Mouse (Mus musculus): Measurements from ENCODE around the gene Rab10. TPM values are rescaled to one million over a fixed set of nuclear protein-coding genes. Genes with fewer than 3 reads are reported as not detected.

Rab10 gene
- polyA plus RNA-seq, 1 experiment = 18.2 TPM

- H3K27me3 ChIP-seq (ENCODE audit: control insufficient read depth, insufficient read depth, low read length) = no peaks in the 10 kb centered on the region
- peaks cover 4% of the 10 kb centered on the region for H3K36me3 ChIP-seq (ENCODE audit: control insufficient read depth, insufficient read depth, low read length)
- H3K27ac ChIP-seq (ENCODE audit: insufficient read depth, low read length) = no peak overlapping the region
- no peak overlapping the region for H3K4me3 ChIP-seq (ENCODE audit: extremely low read depth, insufficient read depth, insufficient read length)
- H3K4me1 ChIP-seq (ENCODE audit: control insufficient read depth, insufficient read depth, insufficient read length) = no peaks in the 10 kb centered on the region
- no peak for DNase-seq (ENCODE audit: low read depth in 1 of 2, low spot score in 2 of 2)
- WGBS = 79% methylated on average over 2 of the region's 2 CpGs
- TF ChIP-seq CTCF (IDR thresholded peaks at IDR 0.05; ENCODE audit: extremely low read depth, insufficient read depth, insufficient read length, insufficient replicate concordance) (no peak), POLR2A (IDR thresholded peaks at IDR 0.05; ENCODE audit: low read depth, low read length) (no peak)
These were observed 42.4 kb downstream of the Rab10 start for GRCm38 (mm10) chr12:3267397-3267796.

DNA sequence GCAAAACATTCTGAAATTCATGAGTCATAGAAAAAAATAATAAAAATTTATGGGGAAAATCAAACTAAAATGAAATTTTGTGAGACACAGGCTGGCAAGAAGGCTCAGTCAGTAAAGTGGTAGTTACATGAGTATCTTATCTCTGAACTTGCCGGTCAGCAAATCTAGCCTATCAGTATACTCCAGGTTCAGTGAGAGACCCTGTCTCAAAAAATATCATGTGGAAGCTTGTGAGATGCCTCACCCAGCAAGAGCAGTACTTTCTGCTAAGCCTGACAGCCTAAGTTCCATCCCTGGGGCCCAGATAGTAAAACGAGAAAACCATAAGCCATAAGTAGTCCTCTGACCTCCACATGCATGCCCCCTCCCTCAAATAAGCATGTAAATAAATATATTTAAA is 44.6 kb downstream of the Rab10 start:
- Histone ChIP-seq H3K27me3 (ENCODE audit: control insufficient read depth, insufficient read depth, low read length) (no peaks in the 10 kb centered on the region), H3K36me3 (ENCODE audit: control insufficient read depth, insufficient read depth, low read length) (peaks cover 4% of the 10 kb centered on the region), H3K27ac (ENCODE audit: insufficient read depth, low read length) (no peak overlapping the region), H3K4me1 (ENCODE audit: control insufficient read depth, insufficient read depth, insufficient read length) (peaks cover 2% of the 10 kb centered on the region; the same call in 1 of the 2 replicates), H3K4me3 (ENCODE audit: extremely low read depth, insufficient read depth, insufficient read length) (no peak overlapping the region)
- 92% methylated on average over 2 of the region's 2 CpGs for WGBS
- no peak for TF ChIP-seq CTCF (IDR thresholded peaks at IDR 0.05; ENCODE audit: extremely low read depth, insufficient read depth, insufficient read length, insufficient replicate concordance)
- TF ChIP-seq POLR2A (IDR thresholded peaks at IDR 0.05; ENCODE audit: low read depth, low read length) = no peak
- no peak for DNase-seq (ENCODE audit: low read depth in 1 of 2, low spot score in 2 of 2)

GRCm38 (mm10) chr12:3264449-3264848 is 45.3 kb downstream of the Rab10 start:
- 42% methylated on average over 2 of the region's 2 CpGs for WGBS

GRCm38 (mm10) chr12:3261596-3261995 is 48.2 kb downstream of the Rab10 start:
- Histone ChIP-seq H3K27me3 (ENCODE audit: control insufficient read depth, insufficient read depth, low read length) (no peaks in the 10 kb centered on the region), H3K4me1 (ENCODE audit: control insufficient read depth, insufficient read depth, insufficient read length) (peaks cover 2% of the 10 kb centered on the region; the same call in 1 of the 2 replicates), H3K27ac (ENCODE audit: insufficient read depth, low read length) (no peak overlapping the region), H3K4me3 (ENCODE audit: extremely low read depth, insufficient read depth, insufficient read length) (no peak overlapping the region), H3K36me3 (ENCODE audit: control insufficient read depth, insufficient read depth, low read length) (peaks cover 6% of the 10 kb centered on the region)
- TF ChIP-seq CTCF (IDR thresholded peaks at IDR 0.05; ENCODE audit: extremely low read depth, insufficient read depth, insufficient read length, insufficient replicate concordance) = no peak
- no peak for TF ChIP-seq POLR2A (IDR thresholded peaks at IDR 0.05; ENCODE audit: low read depth, low read length)
- no peak for DNase-seq (ENCODE audit: low read depth in 1 of 2, low spot score in 2 of 2)
- 95% methylated on average over 25 of the region's 25 CpGs for WGBS

More at GRCm38 (mm10) chr12:3264449-3264848, 45.3 kb downstream of the Rab10 start:
- no peaks in the 10 kb centered on the region for H3K27me3 ChIP-seq (ENCODE audit: control insufficient read depth, insufficient read depth, low read length)
- no peak overlapping the region for H3K4me3 ChIP-seq (ENCODE audit: extremely low read depth, insufficient read depth, insufficient read length)
- peaks cover 2% of the 10 kb centered on the region; the same call in 1 of the 2 replicates for H3K4me1 ChIP-seq (ENCODE audit: control insufficient read depth, insufficient read depth, insufficient read length)
- TF ChIP-seq POLR2A (IDR thresholded peaks at IDR 0.05; ENCODE audit: low read depth, low read length) = no peak
- TF ChIP-seq CTCF (IDR thresholded peaks at IDR 0.05; ENCODE audit: extremely low read depth, insufficient read depth, insufficient read length, insufficient replicate concordance) = no peak
- no peak overlapping the region for H3K27ac ChIP-seq (ENCODE audit: insufficient read depth, low read length)
- peaks cover 4% of the 10 kb centered on the region for H3K36me3 ChIP-seq (ENCODE audit: control insufficient read depth, insufficient read depth, low read length)
- DNase-seq (ENCODE audit: low read depth in 1 of 2, low spot score in 2 of 2) = no peak

DNA sequence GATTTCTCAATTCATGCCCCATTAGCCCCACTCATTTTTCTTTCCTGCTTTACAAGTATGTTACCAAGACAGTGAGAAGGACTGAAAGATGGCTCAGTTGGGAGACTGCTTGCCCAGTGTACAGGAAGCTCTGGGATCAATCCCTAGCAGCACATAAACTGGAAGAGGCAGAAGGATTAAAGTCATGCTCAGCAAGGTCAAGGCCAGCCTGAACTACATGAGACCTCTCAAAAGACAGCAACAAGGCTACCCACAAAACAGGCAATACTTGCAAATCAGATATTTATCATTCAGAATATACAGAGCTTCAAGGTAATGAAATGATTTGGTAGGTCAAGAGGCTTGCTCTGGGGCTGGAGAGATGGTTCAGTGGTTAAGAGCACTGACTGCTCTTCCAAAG is 53.8 kb downstream of the Rab10 start:
- DNase-seq (ENCODE audit: low read depth in 1 of 2, low spot score in 2 of 2) = no peak
- H3K4me3 ChIP-seq (ENCODE audit: extremely low read depth, insufficient read depth, insufficient read length) = no peak overlapping the region
- no peaks in the 10 kb centered on the region for H3K27me3 ChIP-seq (ENCODE audit: control insufficient read depth, insufficient read depth, low read length)
- no peak overlapping the region for H3K27ac ChIP-seq (ENCODE audit: insufficient read depth, low read length)
- no peaks in the 10 kb centered on the region for H3K4me1 ChIP-seq (ENCODE audit: control insufficient read depth, insufficient read depth, insufficient read length)
- peaks cover 12% of the 10 kb centered on the region for H3K36me3 ChIP-seq (ENCODE audit: control insufficient read depth, insufficient read depth, low read length)
- TF ChIP-seq CTCF (IDR thresholded peaks at IDR 0.05; ENCODE audit: extremely low read depth, insufficient read depth, insufficient read length, insufficient replicate concordance) (no peak), POLR2A (IDR thresholded peaks at IDR 0.05; ENCODE audit: low read depth, low read length) (no peak)

DNA sequence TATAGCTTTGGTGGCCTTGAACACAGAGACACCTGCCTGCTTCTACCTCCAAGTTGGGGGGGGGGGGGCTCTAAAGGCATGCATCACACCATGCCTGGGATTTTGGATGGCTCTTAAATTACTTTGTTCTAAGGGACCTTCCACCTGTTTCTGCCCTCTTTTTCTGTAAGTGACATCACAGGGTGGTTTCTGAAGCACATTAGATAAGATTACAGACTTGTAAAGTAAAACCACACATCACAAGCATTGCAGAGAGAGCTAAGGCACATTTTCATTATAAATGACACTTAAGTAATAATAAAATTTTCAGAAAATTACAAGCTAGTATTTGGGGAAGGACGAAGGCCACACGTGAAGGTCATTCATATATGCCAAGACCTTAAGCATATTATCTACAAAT is 54.3 kb downstream of the Rab10 start:
- Histone ChIP-seq H3K4me3 (ENCODE audit: extremely low read depth, insufficient read depth, insufficient read length) (no peak overlapping the region), H3K27ac (ENCODE audit: insufficient read depth, low read length) (no peak overlapping the region), H3K4me1 (ENCODE audit: control insufficient read depth, insufficient read depth, insufficient read length) (no peaks in the 10 kb centered on the region), H3K36me3 (ENCODE audit: control insufficient read depth, insufficient read depth, low read length) (peaks cover 14% of the 10 kb centered on the region), H3K27me3 (ENCODE audit: control insufficient read depth, insufficient read depth, low read length) (no peaks in the 10 kb centered on the region)
- TF ChIP-seq POLR2A (IDR thresholded peaks at IDR 0.05; ENCODE audit: low read depth, low read length) (no peak), CTCF (IDR thresholded peaks at IDR 0.05; ENCODE audit: extremely low read depth, insufficient read depth, insufficient read length, insufficient replicate concordance) (no peak)
- no peak for DNase-seq (ENCODE audit: low read depth in 1 of 2, low spot score in 2 of 2)
- WGBS = 87% methylated on average over 2 of the region's 2 CpGs

- DNase-seq (ENCODE audit: low read depth in 1 of 2, low spot score in 2 of 2) = peak in 1 of 2 experiments; percentile 11
- Histone ChIP-seq H3K27ac (ENCODE audit: insufficient read depth, low read length) (no peak overlapping the region), H3K36me3 (ENCODE audit: control insufficient read depth, insufficient read depth, low read length) (peaks cover 25% of the 10 kb centered on the region)
These were observed 56.2 kb downstream of the Rab10 start for GRCm38 (mm10) chr12:3253591-3253990.

More at GRCm38 (mm10) chr12:3253591-3253990, 56.2 kb downstream of the Rab10 start:
- no peaks in the 10 kb centered on the region for H3K27me3 ChIP-seq (ENCODE audit: control insufficient read depth, insufficient read depth, low read length)
- no peak overlapping the region for H3K4me3 ChIP-seq (ENCODE audit: extremely low read depth, insufficient read depth, insufficient read length)
- TF ChIP-seq POLR2A (IDR thresholded peaks at IDR 0.05; ENCODE audit: low read depth, low read length) = no peak
- H3K4me1 ChIP-seq (ENCODE audit: control insufficient read depth, insufficient read depth, insufficient read length) = no peaks in the 10 kb centered on the region

Measured in spleen, adult 2 months (tissue).